Mouse (Mus musculus): ENCODE data around the gene Med16. TPM values are rescaled to one million over a fixed set of nuclear protein-coding genes. Genes with fewer than 3 reads are reported as not detected.
"Not testable (repeated sequence)": the region's sequence is repeated elsewhere in the genome, so short reads cannot be mapped to it uniquely, and the experiment has no call there.

The Med16 gene
- polyA plus RNA-seq, 1 experiment from 2014 or later = 49.0 TPM

GRCm38 (mm10) chr10:79910556-79910955 is 1.8 kb upstream of the Med16 start, which contains the start of gene Gm26602:
Gm26602 (plus strand) TSS chr10:79910856.
- Histone ChIP-seq H3K27me3 (no peaks in the 10 kb centered on the region), H3K36me3 (peaks cover 42% of the 10 kb centered on the region), H3K4me3 (no peak within 1 kb of the TSS), H3K4me2 (peak within 1 kb of the TSS; percentile 52; the same call in 1 of the 2 replicates), H3K9ac (peak within 1 kb of the TSS; percentile 61; the same call in 1 of the 2 replicates), H3K4me1 (replicated peaks) (peaks cover 39% of the 10 kb centered on the region), H3K9me3 (no peaks in the 10 kb centered on the region), H3K27ac (replicated peaks) (peak within 1 kb of the TSS; percentile 98)
- no peak for ATAC-seq (ENCODE audit: low read depth)
- 96% methylated on average over 4 of the region's 4 CpGs for WGBS

GRCm38 (mm10) chr10:79909092-79909922 is 584 bp upstream of the Med16 start:
- Histone ChIP-seq H3K9ac (peak overlapping the region; percentile 90), H3K27ac (replicated peaks) (peak overlapping the region; percentile 98), H3K4me1 (replicated peaks) (peaks cover 26% of the 10 kb centered on the region), H3K27me3 (no peaks in the 10 kb centered on the region), H3K4me2 (peak overlapping the region; percentile 52), H3K36me3 (peaks cover 55% of the 10 kb centered on the region), H3K4me3 (peak overlapping the region; percentile 66), H3K9me3 (no peaks in the 10 kb centered on the region)
- WGBS = 25% methylated on average over 14 of the region's 14 CpGs
- ATAC-seq (ENCODE audit: low read depth) = peak; percentile 71

GRCm38 (mm10) chr10:79907415-79907814 is 1.3 kb downstream of the Med16 start:
- 93% methylated on average over 10 of the region's 10 CpGs for WGBS

GRCm38 (mm10) chr10:79906712-79907111 is 2.0 kb downstream of the Med16 start:
- Histone ChIP-seq H3K27ac (replicated peaks) (no peak overlapping the region), H3K4me1 (replicated peaks) (peaks cover 20% of the 10 kb centered on the region), H3K9me3 (no peaks in the 10 kb centered on the region), H3K4me3 (no peak overlapping the region), H3K36me3 (peaks cover 65% of the 10 kb centered on the region), H3K9ac (no peak overlapping the region), H3K4me2 (no peak overlapping the region), H3K27me3 (no peaks in the 10 kb centered on the region)
- ATAC-seq (ENCODE audit: low read depth) = no peak
- WGBS = 90% methylated on average over 9 of the region's 9 CpGs

More at GRCm38 (mm10) chr10:79907415-79907814, 1.3 kb downstream of the Med16 start:
- ATAC-seq (ENCODE audit: low read depth) = no peak
- no peak overlapping the region for H3K4me2 ChIP-seq
- H3K9me3 ChIP-seq = no peaks in the 10 kb centered on the region
- no peak overlapping the region for H3K27ac ChIP-seq (replicated peaks)
- peaks cover 20% of the 10 kb centered on the region for H3K4me1 ChIP-seq (replicated peaks)
- no peak overlapping the region for H3K4me3 ChIP-seq
- H3K27me3 ChIP-seq = no peaks in the 10 kb centered on the region
- no peak overlapping the region for H3K9ac ChIP-seq
- H3K36me3 ChIP-seq = peaks cover 69% of the 10 kb centered on the region

- H3K27ac ChIP-seq (replicated peaks) = peak overlapping the region; percentile 56
- H3K4me3 ChIP-seq = no peak overlapping the region
- peaks cover 15% of the 10 kb centered on the region for H3K4me1 ChIP-seq (replicated peaks)
- H3K27me3 ChIP-seq = peaks cover 9% of the 10 kb centered on the region
- H3K36me3 ChIP-seq = peaks cover 77% of the 10 kb centered on the region
- H3K4me2 ChIP-seq = no peak overlapping the region
- peak; percentile 63; the same call in 1 of the 2 replicates for ATAC-seq (ENCODE audit: low read depth)
- H3K9ac ChIP-seq = peak overlapping the region; percentile 54
- 0% methylated on average over 2 of the region's 2 CpGs for WGBS
- H3K9me3 ChIP-seq = no peaks in the 10 kb centered on the region
Observed at GRCm38 (mm10) chr10:79900951-79901410, 7.7 kb downstream of the Med16 start.

- 51% methylated on average over 20 of the region's 20 CpGs for WGBS
- peaks cover 9% of the 10 kb centered on the region for H3K27me3 ChIP-seq
- H3K4me1 ChIP-seq (replicated peaks) = peaks cover 15% of the 10 kb centered on the region
- ATAC-seq (ENCODE audit: low read depth) = no peak
- H3K4me3 ChIP-seq = no peak overlapping the region
- no peak overlapping the region for H3K9ac ChIP-seq
- no peaks in the 10 kb centered on the region for H3K9me3 ChIP-seq
- H3K36me3 ChIP-seq = peaks cover 62% of the 10 kb centered on the region
- H3K27ac ChIP-seq (replicated peaks) = no peak overlapping the region
- H3K4me2 ChIP-seq = no peak overlapping the region
Observed at GRCm38 (mm10) chr10:79897316-79898245, 11.1 kb downstream of the Med16 start.

- H3K36me3 ChIP-seq = peaks cover 58% of the 10 kb centered on the region
- no peak overlapping the region for H3K4me3 ChIP-seq
- H3K4me2 ChIP-seq = no peak overlapping the region
- no peak overlapping the region for H3K9ac ChIP-seq
- H3K9me3 ChIP-seq = no peaks in the 10 kb centered on the region
- no peak overlapping the region for H3K27ac ChIP-seq (replicated peaks)
- peaks cover 9% of the 10 kb centered on the region for H3K27me3 ChIP-seq
- H3K4me1 ChIP-seq (replicated peaks) = peaks cover 15% of the 10 kb centered on the region
- ATAC-seq (ENCODE audit: low read depth) = no peak
- WGBS = 87% methylated on average over 13 of the region's 13 CpGs
Observed at GRCm38 (mm10) chr10:79896814-79897213, 11.9 kb downstream of the Med16 start.

- 90% methylated on average over 15 of the region's 16 CpGs for WGBS
Observed at GRCm38 (mm10) chr10:79896306-79896705, 12.4 kb downstream of the Med16 start.

GRCm38 (mm10) chr10:79892451-79893118 is 16.1 kb downstream of the Med16 start:
- H3K4me3 ChIP-seq; H3K4me2 ChIP-seq; H3K9me3 ChIP-seq; H3K27ac ChIP-seq (replicated peaks); H3K4me1 ChIP-seq (replicated peaks); H3K27me3 ChIP-seq; H3K9ac ChIP-seq: not testable (repeated sequence)
- ATAC-seq (ENCODE audit: low read depth) = peak; percentile 54
- 43% methylated on average over 22 of the region's 22 CpGs for WGBS
- H3K36me3 ChIP-seq = peaks cover 34% of the 10 kb centered on the region

More at GRCm38 (mm10) chr10:79896306-79896705, 12.4 kb downstream of the Med16 start:
- Histone ChIP-seq H3K9ac (no peak overlapping the region), H3K4me1 (replicated peaks) (peaks cover 12% of the 10 kb centered on the region), H3K9me3 (no peaks in the 10 kb centered on the region), H3K27me3 (peaks cover 9% of the 10 kb centered on the region), H3K4me3 (no peak overlapping the region), H3K27ac (replicated peaks) (no peak overlapping the region), H3K4me2 (no peak overlapping the region), H3K36me3 (peaks cover 58% of the 10 kb centered on the region)
- ATAC-seq (ENCODE audit: low read depth) = no peak

- H3K4me1 ChIP-seq (replicated peaks) = no peaks in the 10 kb centered on the region
- no peaks in the 10 kb centered on the region for H3K9me3 ChIP-seq
- no peaks in the 10 kb centered on the region; the same call in 1 of the 2 replicates for H3K27me3 ChIP-seq
- H3K4me2 ChIP-seq = no peak within 1 kb of the TSS
- H3K9ac ChIP-seq = 0 out of 2 replicates have a peak within 1 kb of the TSS, but pooled peaks have one; percentile 5
- peaks cover 15% of the 10 kb centered on the region for H3K36me3 ChIP-seq
- WGBS = 49% methylated on average over 5 of the region's 5 CpGs
- H3K27ac ChIP-seq (replicated peaks) = no peak within 1 kb of the TSS
- no peak for ATAC-seq (ENCODE audit: low read depth)
- no peak within 1 kb of the TSS for H3K4me3 ChIP-seq
Observed at GRCm38 (mm10) chr10:79890670-79891069, 18.1 kb downstream of the Med16 start, which contains the start of gene Cfd. Cfd (plus strand) TSS chr10:79890853.

- Histone ChIP-seq H3K27me3 (no peaks in the 10 kb centered on the region; the same call in none of the 2 replicates), H3K4me2 (no peak overlapping the region), H3K36me3 (peaks cover 5% of the 10 kb centered on the region), H3K4me1 (replicated peaks) (no peaks in the 10 kb centered on the region), H3K4me3 (no peak overlapping the region), H3K9me3 (no peaks in the 10 kb centered on the region), H3K9ac (no peak overlapping the region), H3K27ac (replicated peaks) (no peak overlapping the region)
- ATAC-seq (ENCODE audit: low read depth) = no peak
- 82% methylated on average over 2 of the region's 2 CpGs for WGBS
Observed at GRCm38 (mm10) chr10:79889386-79889785, 19.3 kb downstream of the Med16 start.

Data from neural tube, embryonic 13.5 days (tissue).